Mouse (Mus musculus): ENCODE results near the gene Recql5. TPM values are rescaled to one million over a fixed set of nuclear protein-coding genes. Genes with fewer than 3 reads are reported as not detected.

Gene Recql5
- polyA plus RNA-seq, 1 experiment from 2014 or later, result 23.9 TPM

DNA sequence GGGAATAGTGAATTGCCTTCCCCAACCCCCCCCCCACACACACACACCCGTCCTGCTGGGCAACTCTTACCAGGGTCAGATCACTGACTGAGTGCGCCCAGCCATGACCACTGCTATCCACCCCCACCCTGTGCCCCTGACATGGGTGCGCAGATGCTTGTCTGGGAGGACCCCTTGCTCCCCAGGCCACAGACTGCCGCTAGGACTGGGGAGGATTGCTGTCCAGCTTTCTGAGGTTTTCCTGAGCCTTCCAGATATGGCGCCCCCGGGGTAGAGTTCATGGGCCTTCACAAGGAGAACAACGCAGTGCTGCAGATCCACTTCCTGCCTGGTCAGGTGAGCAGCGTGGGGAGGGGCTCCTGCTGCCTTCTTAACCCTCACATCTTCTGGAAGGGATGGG is 89.0 kb downstream of the Recql5 start:
- H3K9me3 ChIP-seq (ENCODE audit: control insufficient read depth, low read length), result no peaks in the 10 kb centered on the region
- H3K4me1 ChIP-seq (ENCODE audit: control insufficient read depth, insufficient read depth, low read length), result peaks cover 10% of the 10 kb centered on the region; the same call in 1 of the 2 replicates
- H3K36me3 ChIP-seq (ENCODE audit: control insufficient read depth, insufficient read depth, low read length), result no peaks in the 10 kb centered on the region
- DNase-seq (ENCODE audit: low spot score), result no peak
- H3K27me3 ChIP-seq (ENCODE audit: control insufficient read depth, insufficient read depth, low read length), result no peaks in the 10 kb centered on the region
- no peak overlapping the region for H3K4me3 ChIP-seq (ENCODE audit: low read depth, low read length)
- no peak overlapping the region for H3K27ac ChIP-seq (ENCODE audit: low read depth, low read length)
- 80% methylated on average over 8 of the region's 8 CpGs for WGBS
- no peak overlapping the region for H3K9ac ChIP-seq (ENCODE audit: low read length)
- no peak overlapping the region for H3K4me2 ChIP-seq (ENCODE audit: low read depth)
- no peak for ATAC-seq (ENCODE audit: insufficient read depth, low FRiP score, low TSS enrichment)

DNA sequence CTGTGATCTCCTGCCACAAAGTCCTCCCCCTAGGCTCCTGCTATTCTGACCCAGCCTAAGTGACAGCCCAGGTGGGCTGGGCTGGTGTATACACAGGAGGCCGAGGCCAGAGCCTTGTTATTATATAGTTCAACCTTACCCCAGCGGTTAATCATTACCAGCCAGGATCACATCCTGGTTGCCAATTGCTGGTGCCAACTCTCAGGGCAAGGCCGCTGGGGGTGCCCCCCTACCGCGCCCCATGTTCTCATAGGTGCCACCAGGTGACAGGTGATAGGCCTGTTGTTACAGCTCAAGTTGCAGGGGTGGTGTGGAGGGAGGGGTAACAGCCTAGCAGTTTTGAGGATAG is 89.4 kb downstream of the Recql5 start:
- peaks cover 10% of the 10 kb centered on the region; the same call in 1 of the 2 replicates for H3K4me1 ChIP-seq (ENCODE audit: control insufficient read depth, insufficient read depth, low read length)
- WGBS, result 93% methylated on average over 5 of the region's 5 CpGs
- no peak overlapping the region for H3K9ac ChIP-seq (ENCODE audit: low read length)
- no peak overlapping the region for H3K27ac ChIP-seq (ENCODE audit: low read depth, low read length)
- no peak overlapping the region for H3K4me3 ChIP-seq (ENCODE audit: low read depth, low read length)
- ATAC-seq (ENCODE audit: insufficient read depth, low FRiP score, low TSS enrichment) (no peak), DNase-seq (ENCODE audit: low spot score) (no peak)
- no peak overlapping the region for H3K4me2 ChIP-seq (ENCODE audit: low read depth)
- no peaks in the 10 kb centered on the region for H3K36me3 ChIP-seq (ENCODE audit: control insufficient read depth, insufficient read depth, low read length)
- H3K9me3 ChIP-seq (ENCODE audit: control insufficient read depth, low read length), result no peaks in the 10 kb centered on the region
- H3K27me3 ChIP-seq (ENCODE audit: control insufficient read depth, insufficient read depth, low read length), result no peaks in the 10 kb centered on the region

DNA sequence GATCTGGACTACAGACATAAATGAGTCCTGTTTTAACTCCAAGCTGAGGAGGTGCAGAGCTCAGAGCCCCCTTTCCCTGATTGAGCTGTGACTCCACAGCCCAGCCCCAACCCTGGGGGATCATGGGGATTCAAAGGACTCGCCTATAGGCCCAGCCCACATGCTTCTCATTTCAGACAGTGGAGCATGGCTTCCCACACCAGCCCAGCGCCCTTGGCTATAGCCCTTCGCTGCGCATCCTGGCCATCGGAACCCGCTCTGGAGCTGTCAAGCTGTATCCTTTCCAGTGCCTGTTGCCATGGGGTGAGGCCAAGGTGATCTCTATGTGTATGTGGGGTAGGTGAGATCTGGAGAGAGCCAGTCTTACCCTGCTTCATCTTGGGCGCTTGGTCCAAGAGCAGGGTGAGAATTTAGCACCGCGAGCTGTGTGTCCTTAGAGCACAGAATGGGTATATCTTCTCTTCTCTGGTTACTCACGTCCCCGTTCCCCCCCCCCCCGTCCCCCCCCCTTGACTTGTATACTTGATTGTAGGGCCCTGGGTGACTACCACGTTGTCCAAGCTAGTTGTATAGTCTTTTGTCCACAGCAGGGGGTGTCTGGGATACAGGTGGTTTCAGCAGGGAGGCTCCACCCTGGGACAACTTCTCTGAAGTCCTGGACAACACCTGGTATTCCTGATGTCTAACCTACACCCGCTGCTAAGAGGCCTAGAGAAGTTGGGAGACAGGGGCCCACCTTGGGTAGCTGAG is 90.0 kb downstream of the Recql5 start:
- no peaks in the 10 kb centered on the region for H3K27me3 ChIP-seq (ENCODE audit: control insufficient read depth, insufficient read depth, low read length)
- peaks cover 10% of the 10 kb centered on the region; the same call in 1 of the 2 replicates for H3K4me1 ChIP-seq (ENCODE audit: control insufficient read depth, insufficient read depth, low read length)
- H3K4me2 ChIP-seq (ENCODE audit: low read depth), result no peak overlapping the region
- ATAC-seq (ENCODE audit: insufficient read depth, low FRiP score, low TSS enrichment), result no peak
- H3K9me3 ChIP-seq (ENCODE audit: control insufficient read depth, low read length), result no peaks in the 10 kb centered on the region
- no peak overlapping the region for H3K4me3 ChIP-seq (ENCODE audit: low read depth, low read length)
- DNase-seq (ENCODE audit: low spot score), result no peak
- WGBS, result 82% methylated on average over 12 of the region's 14 CpGs
- no peak overlapping the region for H3K27ac ChIP-seq (ENCODE audit: low read depth, low read length)
- H3K36me3 ChIP-seq (ENCODE audit: control insufficient read depth, insufficient read depth, low read length), result no peaks in the 10 kb centered on the region
- no peak overlapping the region for H3K9ac ChIP-seq (ENCODE audit: low read length)

Other genes starting within 250 kb of the Recql5 start
- 86.7 and 89.8 TPM in 2 replicates for gene Grb2, start 224.9 kb downstream of the Recql5 start, polyA plus RNA-seq (2014; fragmentation: Nextera tagmentation; extraction: Ambion mirVana)
- 18.6 and 19.0 TPM in 2 replicates for gene Tmem94, start 168.0 kb downstream of the Recql5 start, polyA plus RNA-seq (2014; fragmentation: Nextera tagmentation; extraction: Ambion mirVana)
- 16.4 and 19.1 TPM in 2 replicates for gene Caskin2, start 119.8 kb downstream of the Recql5 start, polyA plus RNA-seq (2014; fragmentation: Nextera tagmentation; extraction: Ambion mirVana)
- 26.1 and 29.8 TPM in 2 replicates for gene Tsen54, start 118.8 kb downstream of the Recql5 start, polyA plus RNA-seq (2014; fragmentation: Nextera tagmentation; extraction: Ambion mirVana)
- gene Llgl2, start 109.4 kb downstream of the Recql5 start, polyA plus RNA-seq (2014; fragmentation: Nextera tagmentation; extraction: Ambion mirVana), result 6.1 and 6.5 TPM in 2 replicates
- 0.12 and 0.13 TPM in 2 replicates for gene Myo15b, start 75.1 kb downstream of the Recql5 start, polyA plus RNA-seq (2014; fragmentation: Nextera tagmentation; extraction: Ambion mirVana)
- gene Smim5, start 33.5 kb downstream of the Recql5 start, polyA plus RNA-seq (2014; fragmentation: Nextera tagmentation; extraction: Ambion mirVana), result 2.0 and 3.4 TPM in 2 replicates
- 0.42 TPM in 1 of 2 replicates, not detected in the other for gene Smim6, start 21.5 kb downstream of the Recql5 start, polyA plus RNA-seq (2014; fragmentation: Nextera tagmentation; extraction: Ambion mirVana)
- gene Sap30bp, start 195 bp downstream of the Recql5 start, polyA plus RNA-seq (2014; fragmentation: Nextera tagmentation; extraction: Ambion mirVana), result 48.9 and 51.8 TPM in 2 replicates
- gene Itgb4, start 41.2 kb upstream of the Recql5 start, polyA plus RNA-seq (2014; fragmentation: Nextera tagmentation; extraction: Ambion mirVana), result 0.58 and 0.72 TPM in 2 replicates
- gene Galk1, start 79.2 kb upstream of the Recql5 start, polyA plus RNA-seq (2014; fragmentation: Nextera tagmentation; extraction: Ambion mirVana), result 122 and 124 TPM in 2 replicates
- gene H3f3b, start 94.5 kb upstream of the Recql5 start, polyA plus RNA-seq (2014; fragmentation: Nextera tagmentation; extraction: Ambion mirVana), result 1,827 and 1,865 TPM in 2 replicates
- 30.3 and 34.4 TPM in 2 replicates for gene Unk, start 96.8 kb upstream of the Recql5 start, polyA plus RNA-seq (2014; fragmentation: Nextera tagmentation; extraction: Ambion mirVana)
- gene Unc13d, start 144.5 kb upstream of the Recql5 start, polyA plus RNA-seq (2014; fragmentation: Nextera tagmentation; extraction: Ambion mirVana), result 1.3 and 1.5 TPM in 2 replicates
- 95.3 and 105 TPM in 2 replicates for gene Wbp2, start 153.5 kb upstream of the Recql5 start, polyA plus RNA-seq (2014; fragmentation: Nextera tagmentation; extraction: Ambion mirVana)
- 3.2 and 3.3 TPM in 2 replicates for gene Trim47, start 193.7 kb upstream of the Recql5 start, polyA plus RNA-seq (2014; fragmentation: Nextera tagmentation; extraction: Ambion mirVana)
- 1.6 TPM in 2 replicates for gene Trim65, start 197.7 kb upstream of the Recql5 start, polyA plus RNA-seq (2014; fragmentation: Nextera tagmentation; extraction: Ambion mirVana)
- 99.8 and 102 TPM in 2 replicates for gene Mrpl38, start 205.4 kb upstream of the Recql5 start, polyA plus RNA-seq (2014; fragmentation: Nextera tagmentation; extraction: Ambion mirVana)
- gene Fbf1, start 234.7 kb upstream of the Recql5 start, polyA plus RNA-seq (2014; fragmentation: Nextera tagmentation; extraction: Ambion mirVana), result 35.7 and 37.0 TPM in 2 replicates